Mouse (Mus musculus): Measurements from ENCODE around the gene Cdk6.

GRCm38 (mm10) chr5:3508480-3509381, 167.4 kb downstream of the Cdk6 start:
- TF ChIP-seq POLR2A (IDR thresholded peaks at IDR 0.05; ENCODE audit: borderline replicate concordance, extremely low read depth, insufficient read depth, insufficient read length, poor library complexity, severe bottlenecking) (no peak), CTCF (IDR thresholded peaks at IDR 0.05; ENCODE audit: borderline replicate concordance, extremely low read depth, insufficient read depth, insufficient read length) (no peak)
